Mouse (Mus musculus) forelimb bud, embryonic 11.5 days (tissue): ENCODE measurements around the gene Mocs1.
"Not testable (repeated sequence)": the region's sequence is repeated elsewhere in the genome, so short reads cannot be mapped to it uniquely, and the experiment has no call there.

ENCODE experiments used
- DNase-seq: peaks from one replicate; pipeline ENCODE4 v3.0.0-alpha.2; 2012; ENCODE audit warnings: low read depth, low spot score

Gene Mocs1

GRCm38 (mm10) chr17:49432071-49432711, 4.0 kb downstream of the Mocs1 start:
- DNase-seq, result no peak

- no peak for DNase-seq
These were observed 4.9 kb downstream of the Mocs1 start for GRCm38 (mm10) chr17:49433071-49433470.

- DNase-seq, result no peak
These were observed 6.1 kb downstream of the Mocs1 start for GRCm38 (mm10) chr17:49434236-49434635.

GRCm38 (mm10) chr17:49435081-49435480, 6.9 kb downstream of the Mocs1 start:
- no peak for DNase-seq

- DNase-seq, result no peak
These were observed 8.5 kb downstream of the Mocs1 start for GRCm38 (mm10) chr17:49436631-49437030.

- DNase-seq, result not testable (repeated sequence)
These were observed 9.1 kb downstream of the Mocs1 start for GRCm38 (mm10) chr17:49437306-49437705.

GRCm38 (mm10) chr17:49438822-49439574, 10.8 kb downstream of the Mocs1 start:
- DNase-seq, result no peak

GRCm38 (mm10) chr17:49439706-49440105, 11.5 kb downstream of the Mocs1 start:
- DNase-seq, result no peak

GRCm38 (mm10) chr17:49440331-49441130, 12.4 kb downstream of the Mocs1 start:
- no peak for DNase-seq

- DNase-seq, result not testable (repeated sequence)
These were observed 14.7 kb downstream of the Mocs1 start for GRCm38 (mm10) chr17:49442841-49443240.

GRCm38 (mm10) chr17:49448570-49449229, 20.5 kb downstream of the Mocs1 start:
- DNase-seq, result no peak

- no peak for DNase-seq
These were observed 21.1 kb downstream of the Mocs1 start for GRCm38 (mm10) chr17:49449230-49449608.

- no peak for DNase-seq
These were observed 22.8 kb downstream of the Mocs1 start for GRCm38 (mm10) chr17:49450922-49451321.

- DNase-seq, result no peak
These were observed 28.2 kb downstream of the Mocs1 start for GRCm38 (mm10) chr17:49456334-49456733.

- DNase-seq, result no peak
These were observed 29.7 kb downstream of the Mocs1 start for GRCm38 (mm10) chr17:49457833-49458232.

- DNase-seq, result no peak
These were observed 30.2 kb downstream of the Mocs1 start for GRCm38 (mm10) chr17:49458386-49458785.

- DNase-seq, result no peak
These were observed 36.7 kb downstream of the Mocs1 start for GRCm38 (mm10) chr17:49464884-49465283.

- peak; percentile 63 for DNase-seq
These were observed 40.1 kb downstream of the Mocs1 start for GRCm38 (mm10) chr17:49468223-49468622.

- DNase-seq, result peak; percentile 5
These were observed 44.5 kb downstream of the Mocs1 start for GRCm38 (mm10) chr17:49472626-49473025.

GRCm38 (mm10) chr17:49474051-49474450, 45.9 kb downstream of the Mocs1 start:
- no peak for DNase-seq

GRCm38 (mm10) chr17:49475174-49475573, 47.0 kb downstream of the Mocs1 start:
- no peak for DNase-seq

- no peak for DNase-seq
These were observed 49.2 kb downstream of the Mocs1 start for GRCm38 (mm10) chr17:49477370-49477769.
